ENCODE assay signal across 19 mouse cellular contexts in the genomic region with DNA sequence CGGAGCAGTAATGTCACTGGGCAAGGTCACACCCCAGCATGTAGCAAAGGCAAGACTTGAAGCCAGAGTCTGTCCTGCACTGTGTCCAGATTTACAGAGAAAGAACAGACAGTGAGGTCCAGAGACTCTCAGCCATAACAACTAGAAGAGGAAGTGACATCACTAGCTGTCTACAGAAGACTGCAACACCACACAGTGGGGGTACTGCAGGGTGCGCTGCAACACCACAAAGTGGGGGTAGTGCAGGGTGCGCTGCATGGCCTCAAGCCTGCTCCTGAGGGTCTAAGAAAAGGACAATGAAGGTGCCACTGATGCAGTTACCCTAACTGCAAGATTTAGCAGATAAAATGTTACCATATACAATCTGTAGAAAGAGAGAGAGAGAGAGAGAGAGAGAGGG. TPM values are rescaled to one million over a fixed set of nuclear protein-coding genes. Genes with fewer than 3 reads are reported as not detected.
DNase-seq lines count a peak whose midpoint lies in the region; ATAC-seq and TF ChIP-seq lines count a peak whose summit lies in the region.
"Had no signal": no experiment of that assay in that cellular context is flagged by ENCODE, and none has a peak within 500 bp of the region (broad histone marks: within the 10 kb centered on the region; RNA-seq: fewer than 3 reads in every experiment).

No protein-coding gene starts in this region.

- 0 out of 2 replicates have a peak, but pooled peaks have one; percentile 32 for ATAC-seq in kidney, embryonic 14.5 days (ENCODE audit: low FRiP score, low TSS enrichment)
- ATAC-seq: forebrain, embryonic 13.5 days had no signal

- H3K27ac ChIP-seq in kidney, embryonic 14.5 days (ENCODE audit: low read depth, low read length) = no peak overlapping the region
- no peak overlapping the region for H3K27ac ChIP-seq in kidney, adult 2 months (ENCODE audit: insufficient read depth, low read depth, low read length)
- H3K27ac ChIP-seq in ES-Bruce4 (ENCODE audit: insufficient read depth, low read length) = peak overlapping the region; percentile 15; the same call in 1 of the 2 replicates
- no peak overlapping the region for H3K27ac ChIP-seq in embryonic facial prominence, embryonic 10.5 days (replicated peaks)
- H3K27ac ChIP-seq: embryonic facial prominence, embryonic 15.5 days; forebrain, embryonic 13.5 days; gastrocnemius, adult 2 months; liver, embryonic 15.5 days; stomach, embryonic 15.5 days had no signal

- H3K9me3 ChIP-seq in kidney, embryonic 14.5 days (ENCODE audit: control insufficient read depth, low read length) = no peaks in the 10 kb centered on the region
- no peaks in the 10 kb centered on the region for H3K9me3 ChIP-seq in ES-Bruce4 (replicated peaks; ENCODE audit: control insufficient read depth, insufficient read depth, low read length, poor library complexity, severe bottlenecking)
- no peaks in the 10 kb centered on the region for H3K9me3 ChIP-seq in megakaryocyte, embryonic 14.5 days
- no peaks in the 10 kb centered on the region for H3K9me3 ChIP-seq in embryonic facial prominence, embryonic 10.5 days
- H3K9me3 ChIP-seq: embryonic facial prominence, embryonic 15.5 days; forebrain, embryonic 13.5 days; liver, embryonic 15.5 days; stomach, embryonic 15.5 days had no signal

- H3K36me3 ChIP-seq in kidney, embryonic 14.5 days (ENCODE audit: control insufficient read depth, insufficient read depth, low read length) = no peaks in the 10 kb centered on the region
- H3K36me3 ChIP-seq in kidney, adult 2 months (ENCODE audit: control insufficient read depth, insufficient read depth, low read length) = no peaks in the 10 kb centered on the region
- no peaks in the 10 kb centered on the region for H3K36me3 ChIP-seq in ES-Bruce4 (ENCODE audit: control insufficient read depth, insufficient read depth, low read length, poor library complexity, severe bottlenecking)
- H3K36me3 ChIP-seq in megakaryocyte, embryonic 14.5 days (replicated peaks; ENCODE audit: low read length) = peaks cover 2% of the 10 kb centered on the region
- H3K36me3 ChIP-seq in embryonic facial prominence, embryonic 10.5 days (replicated peaks) = no peaks in the 10 kb centered on the region
- H3K36me3 ChIP-seq: embryonic facial prominence, embryonic 15.5 days; liver, embryonic 15.5 days; stomach, embryonic 15.5 days had no signal

- H3K4me1 ChIP-seq in kidney, embryonic 14.5 days (ENCODE audit: control insufficient read depth, insufficient read depth, low read length) = 0 out of 2 replicates have a peak, but pooled peaks cover 5% of the 10 kb centered on the region
- peaks cover 20% of the 10 kb centered on the region for H3K4me1 ChIP-seq in kidney, adult 2 months (ENCODE audit: control insufficient read depth, insufficient read depth, low read length)
- H3K4me1 ChIP-seq in ES-Bruce4 (ENCODE audit: control insufficient read depth, insufficient read depth, low read length) = peaks cover 7% of the 10 kb centered on the region
- peaks cover 53% of the 10 kb centered on the region for H3K4me1 ChIP-seq in megakaryocyte, embryonic 14.5 days
- peaks cover 24% of the 10 kb centered on the region for H3K4me1 ChIP-seq in embryonic facial prominence, embryonic 10.5 days
- H3K4me1 ChIP-seq: stomach, embryonic 15.5 days had no signal

- no peak for TF ChIP-seq EP300 in ES-Bruce4 (IDR thresholded peaks at IDR 0.05; ENCODE audit: insufficient read depth, low read depth, low read length)

- 88% methylated on average over 3 of the region's 3 CpGs for WGBS in kidney, embryonic 14.5 days
- WGBS in kidney, adult 2 months = 80% methylated on average over 3 of the region's 3 CpGs
- WGBS in embryonic facial prominence, embryonic 10.5 days = 91% methylated on average over 3 of the region's 3 CpGs

- no peak overlapping the region for H3K4me3 ChIP-seq in kidney, embryonic 14.5 days (ENCODE audit: low read length)
- H3K4me3 ChIP-seq in kidney, adult 2 months (ENCODE audit: insufficient read depth, low read depth, low read length) = no peak overlapping the region
- H3K4me3 ChIP-seq in ES-Bruce4 (ENCODE audit: low read depth, low read length) = no peak overlapping the region
- H3K4me3 ChIP-seq in megakaryocyte, embryonic 14.5 days (replicated peaks) = peak overlapping the region; percentile 70
- no peak overlapping the region for H3K4me3 ChIP-seq in embryonic facial prominence, embryonic 10.5 days
- H3K4me3 ChIP-seq: embryonic facial prominence, embryonic 15.5 days; forebrain, embryonic 13.5 days; gastrocnemius, adult 2 months; liver, embryonic 15.5 days; myocyte; stomach, embryonic 15.5 days had no signal

- no peak overlapping the region for H3K4me2 ChIP-seq in kidney, embryonic 14.5 days (replicated peaks; ENCODE audit: low read depth, low read length)
- H3K4me2 ChIP-seq: embryonic facial prominence, embryonic 15.5 days; forebrain, embryonic 13.5 days; liver, embryonic 15.5 days; stomach, embryonic 15.5 days had no signal

- no peak for DNase-seq in kidney, adult 2 months
- DNase-seq in 416B (ENCODE audit: low read depth) = peak; percentile 60
- no peak for DNase-seq in embryonic facial prominence, embryonic 10.5 days (ENCODE audit: low spot score)
- DNase-seq in spleen, postnatal 4 days (ENCODE audit: low spot score in 2 of 2) = no peak
- no peak for DNase-seq in natural killer cell, adult 2 months (ENCODE audit: low spot score in 2 of 2)
- DNase-seq: adrenal gland, postnatal 10 days; gastrocnemius, adult 2 months; heart, postnatal 36 days; kidney, postnatal 14 days; layer of hippocampus, adult 9-11 months; right cerebral cortex, postnatal 25 days had no signal

- TF ChIP-seq CTCF in kidney, adult 2 months (conservative IDR thresholded peaks at IDR 0.05; ENCODE audit: insufficient read depth, insufficient read length, low read depth, low read length) = no peak
- TF ChIP-seq CTCF in ES-Bruce4 (IDR thresholded peaks at IDR 0.05; ENCODE audit: low read depth, low read length) = peak; percentile 19

- no peak for TF ChIP-seq POLR2A in kidney, adult 2 months (IDR thresholded peaks at IDR 0.05; ENCODE audit: low read depth, low read length)
- no peak for TF ChIP-seq POLR2A in ES-Bruce4 (IDR thresholded peaks at IDR 0.05; ENCODE audit: insufficient read depth, low read length)

- no peak overlapping the region for H3K9ac ChIP-seq in kidney, embryonic 14.5 days (ENCODE audit: low read depth, low read length)
- no peak overlapping the region for H3K9ac ChIP-seq in ES-Bruce4 (ENCODE audit: low read depth, poor library complexity, severe bottlenecking)
- H3K9ac ChIP-seq: embryonic facial prominence, embryonic 15.5 days; forebrain, embryonic 13.5 days; liver, embryonic 15.5 days; stomach, embryonic 15.5 days had no signal

- H3K27me3 ChIP-seq in kidney, embryonic 14.5 days (ENCODE audit: control insufficient read depth, insufficient read depth, low read length) = no peaks in the 10 kb centered on the region
- H3K27me3 ChIP-seq in kidney, adult 2 months (replicated peaks; ENCODE audit: control insufficient read depth, insufficient read depth, low read length) = no peaks in the 10 kb centered on the region
- H3K27me3 ChIP-seq in ES-Bruce4 (ENCODE audit: control insufficient read depth, insufficient read depth, low read length, poor library complexity, severe bottlenecking) = no peaks in the 10 kb centered on the region
- H3K27me3 ChIP-seq in megakaryocyte, embryonic 14.5 days (replicated peaks) = peaks cover 3% of the 10 kb centered on the region
- no peaks in the 10 kb centered on the region for H3K27me3 ChIP-seq in embryonic facial prominence, embryonic 10.5 days (replicated peaks; ENCODE audit: low read depth, poor library complexity, severe bottlenecking)
- H3K27me3 ChIP-seq: embryonic facial prominence, embryonic 15.5 days; forebrain, embryonic 13.5 days; liver, embryonic 15.5 days; stomach, embryonic 15.5 days had no signal

RNA-seq across cellular contexts. Expression of a gene that starts 11.8 kb away (rescaled TPM):
- polyA plus RNA-seq in kidney, embryonic 14.5 days (2014; fragmentation: Nextera tagmentation; extraction: Ambion mirVana) = 11.7 and 14.8 TPM in 2 replicates
- polyA plus RNA-seq in kidney, adult 2 months (2012; rRNA removed) = 11.3 and 12.4 TPM in 2 replicates
- 22.0 and 24.7 TPM in 2 replicates for polyA plus RNA-seq in ES-Bruce4 (2011; ENCODE audit: insufficient read depth, insufficient read length, low read depth, missing spikeins)
- polyA plus RNA-seq in megakaryocyte, embryonic 14.5 days (2012; ENCODE audit: insufficient read depth, low replicate concordance) = 5.9 and 21.5 TPM in 2 replicates
- 7.4 and 7.7 TPM in 2 replicates for polyA plus RNA-seq in embryonic facial prominence, embryonic 10.5 days (2016; fragmentation: Nextera tagmentation; extraction: Ambion mirVana)
